Mouse (Mus musculus) spleen, embryonic (tissue): ENCODE measurements around the gene Keap1.
"Not testable (repeated sequence)": the region's sequence is repeated elsewhere in the genome, so short reads cannot be mapped to it uniquely, and the experiment has no call there.

ENCODE experiments used
- CTCF ChIA-PET: fragments of 350-600 bp; sonication (Branson Sonifier 250); formaldehyde crosslinking; loops from one replicate; lab custom pipeline; 2022; lab: Charles Lee

Keap1 gene

DNA sequence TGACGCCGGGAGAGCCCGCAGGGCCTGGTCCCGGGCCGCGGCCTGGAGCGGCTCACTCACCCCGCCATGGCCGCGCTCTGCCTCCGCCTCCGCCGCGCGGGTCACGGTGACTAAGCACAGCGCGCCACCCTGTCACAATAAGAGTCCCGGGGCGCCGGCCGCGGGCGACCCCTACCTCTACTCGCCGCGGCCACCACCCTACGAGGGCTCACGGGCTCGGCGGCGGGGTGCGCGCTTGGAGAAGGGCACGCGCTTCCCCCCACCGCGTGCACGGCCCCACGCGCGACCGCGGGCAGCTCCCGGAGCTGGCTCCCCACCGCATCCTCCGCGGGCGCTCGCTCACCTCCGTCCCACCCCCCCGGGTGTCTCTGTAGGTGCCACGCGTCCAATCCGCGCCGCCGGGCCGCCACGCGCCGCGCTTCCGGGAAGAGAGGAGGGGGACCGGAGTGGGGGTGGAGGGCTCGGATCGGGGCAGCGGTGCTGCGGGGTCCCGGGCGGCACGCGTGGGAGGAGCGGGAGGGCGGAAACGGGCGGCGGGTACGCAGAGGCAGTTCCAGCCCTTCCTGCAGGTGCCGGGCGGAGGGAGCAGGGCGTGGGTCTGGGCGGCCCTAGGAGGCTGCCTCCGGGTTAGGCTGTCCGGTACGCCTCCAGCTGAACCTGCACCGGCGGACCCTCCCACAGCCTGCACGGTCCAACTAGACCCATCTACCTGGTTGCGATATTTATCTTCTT lies at the start of gene Keap1:
TSS of gene Keap1 (minus strand) at position 629 of the 732 bp plus-strand sequence.
- CTCF ChIA-PET, result interaction anchor here (0.6 to 2.8 kb wide), 3 partner anchors 10 to 75 kb away, joined by 3 to 11 read pairs (median 8); partner anchors contain the start of gene Atg4d

DNA sequence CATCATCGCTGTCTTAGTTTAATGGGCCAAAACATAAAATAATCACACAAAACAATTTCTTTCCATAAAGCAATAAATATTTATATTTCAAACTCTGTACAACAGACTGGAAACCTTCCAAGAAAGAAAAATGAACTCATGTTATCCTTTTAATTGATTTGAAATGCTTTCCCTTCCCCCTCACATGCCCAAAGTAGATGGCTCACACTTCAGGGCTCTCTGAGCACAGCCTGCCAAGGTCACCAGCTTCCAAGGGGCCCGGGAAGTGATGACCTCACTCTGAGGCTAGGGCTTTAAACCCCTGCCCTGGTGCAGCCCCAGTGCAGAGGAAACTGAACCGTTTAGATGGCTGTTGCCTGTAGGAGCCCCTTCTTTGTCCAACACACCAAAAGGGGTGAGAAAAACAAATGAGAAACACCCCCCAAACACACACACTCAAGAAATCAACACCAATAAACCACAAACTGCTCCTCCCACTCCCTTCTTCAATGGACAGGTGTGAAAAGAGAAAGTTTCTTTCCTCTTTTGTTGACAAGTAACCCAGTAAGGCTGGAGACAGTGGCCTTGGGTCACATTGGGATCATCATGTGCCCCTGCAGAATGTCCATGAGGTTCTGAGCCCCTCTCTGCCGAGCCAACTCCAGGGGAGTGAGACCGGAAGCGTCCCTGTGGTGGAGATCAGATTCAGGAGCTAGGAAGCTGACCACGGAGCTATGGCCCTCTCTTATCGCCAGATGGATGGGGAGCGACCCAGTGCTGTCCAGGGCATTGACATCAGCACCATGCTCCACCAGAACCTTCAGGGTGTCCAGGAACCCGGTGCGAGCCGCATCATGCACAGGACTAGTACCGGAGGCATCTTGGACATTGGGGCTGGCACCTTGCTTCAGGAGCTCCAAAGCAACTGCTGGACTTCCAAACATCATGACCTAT lies 49.5 kb upstream of the Keap1 start:
- CTCF ChIA-PET, result interaction anchor here (0.6 kb wide), 2 partner anchors 24 to 68 kb away, joined by 3 to 8 read pairs; no protein-coding TSS in a partner anchor

GRCm38 (mm10) chr9:21287571-21288402 lies 48.6 kb upstream of the Keap1 start, which contains the start of gene Kri1:
Kri1 (minus strand) TSS chr9:21287969.
- CTCF ChIA-PET, result interaction anchor here (0.8 to 1.1 kb wide), 2 partner anchors 11 to 13 kb away, joined by 3 read pairs; no protein-coding TSS in a partner anchor

- CTCF ChIA-PET, result no interaction called here
Measured at GRCm38 (mm10) chr9:21286753-21287152, 47.6 kb upstream of the Keap1 start.

GRCm38 (mm10) chr9:21283994-21284393 lies 44.8 kb upstream of the Keap1 start:
- CTCF ChIA-PET, result interaction anchor here (0.6 kb wide), 2 partner anchors 26 to 185 kb away, joined by 3 to 4 read pairs; no protein-coding TSS in a partner anchor

DNA sequence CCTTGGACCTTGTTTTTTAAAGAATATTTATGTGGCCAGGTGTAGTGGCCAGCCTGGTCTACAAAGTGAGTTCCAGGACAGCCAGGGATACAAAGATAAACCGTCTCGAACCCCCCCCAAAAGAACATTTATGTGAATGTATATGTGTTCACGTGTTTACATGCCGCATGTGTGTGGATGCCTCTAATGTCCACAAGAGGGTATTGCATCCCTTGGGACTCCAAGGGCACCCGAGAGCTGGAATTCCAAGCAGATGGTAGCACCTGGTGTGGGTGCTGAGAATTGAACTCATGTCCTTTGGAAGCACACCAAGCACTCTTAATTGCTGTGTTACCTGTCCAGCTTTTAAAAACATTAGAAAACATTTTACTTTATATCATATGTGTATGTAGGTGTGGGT lies 44.4 kb upstream of the Keap1 start:
- CTCF ChIA-PET, result interaction anchor here (0.6 kb wide), 1 partner anchor 153 kb away, joined by 6 read pairs; no protein-coding TSS in a partner anchor

- CTCF ChIA-PET, result interaction anchor here (0.6 kb wide), 1 partner anchor 82 kb away, joined by 6 read pairs; no protein-coding TSS in a partner anchor
Measured at GRCm38 (mm10) chr9:21277776-21278175, 38.6 kb upstream of the Keap1 start.

DNA sequence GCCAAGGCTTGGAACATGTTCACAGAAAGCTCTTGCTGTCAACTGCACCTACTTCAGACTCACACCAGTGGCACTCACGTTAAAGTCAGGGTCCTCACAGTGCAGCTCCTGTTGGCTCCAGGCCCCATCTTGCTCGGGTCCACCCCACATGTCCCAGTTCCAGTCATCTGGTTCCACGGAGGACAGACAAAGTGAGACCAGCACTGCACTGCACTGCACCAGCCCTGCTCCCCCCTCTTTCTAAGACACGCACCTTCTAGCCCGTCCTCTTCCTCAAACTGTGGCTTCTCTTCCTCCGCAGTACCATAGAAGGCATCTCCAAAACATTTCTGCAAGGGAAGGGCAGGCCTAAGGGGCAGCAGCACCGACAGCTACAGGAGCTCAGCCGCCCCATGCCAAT lies 37.1 kb upstream of the Keap1 start:
- CTCF ChIA-PET, result interaction anchor here (0.8 kb wide), 1 partner anchor 11 kb away, joined by 3 read pairs; the partner anchor contains the start of gene Kri1

GRCm38 (mm10) chr9:21275727-21276126 lies 36.6 kb upstream of the Keap1 start:
- CTCF ChIA-PET, result no interaction called here

GRCm38 (mm10) chr9:21275013-21275710 lies 36.0 kb upstream of the Keap1 start:
- CTCF ChIA-PET, result interaction anchor here (0.7 kb wide), 1 partner anchor 12 kb away, joined by 3 read pairs; the partner anchor contains the start of gene Kri1

DNA sequence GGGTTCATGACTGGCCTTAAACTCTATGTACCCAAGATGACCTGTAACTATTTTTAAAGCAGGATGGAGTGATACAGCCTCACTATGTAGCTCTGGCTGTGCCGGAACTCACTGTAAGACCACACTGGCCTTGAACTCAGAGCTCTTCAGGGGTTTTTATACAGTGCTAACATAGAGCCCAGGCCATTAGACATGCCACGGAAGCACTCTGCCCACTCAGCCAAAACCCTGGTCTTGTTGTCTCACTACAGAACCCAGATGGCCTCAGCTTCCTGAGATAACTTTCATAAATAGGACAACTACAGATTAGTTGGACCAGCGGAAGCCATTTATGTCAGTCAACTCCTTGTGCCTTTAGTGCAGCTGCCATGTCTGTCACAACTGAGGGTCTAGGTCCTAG lies 35.2 kb upstream of the Keap1 start:
- CTCF ChIA-PET, result interaction anchor here (0.7 kb wide), 1 partner anchor 13 kb away, joined by 3 read pairs; the partner anchor contains the start of gene Kri1

GRCm38 (mm10) chr9:21273520-21274228 lies 34.5 kb upstream of the Keap1 start:
- CTCF ChIA-PET, result interaction anchor here (0.7 kb wide), 1 partner anchor 8 kb away, joined by 4 read pairs; no protein-coding TSS in a partner anchor

DNA sequence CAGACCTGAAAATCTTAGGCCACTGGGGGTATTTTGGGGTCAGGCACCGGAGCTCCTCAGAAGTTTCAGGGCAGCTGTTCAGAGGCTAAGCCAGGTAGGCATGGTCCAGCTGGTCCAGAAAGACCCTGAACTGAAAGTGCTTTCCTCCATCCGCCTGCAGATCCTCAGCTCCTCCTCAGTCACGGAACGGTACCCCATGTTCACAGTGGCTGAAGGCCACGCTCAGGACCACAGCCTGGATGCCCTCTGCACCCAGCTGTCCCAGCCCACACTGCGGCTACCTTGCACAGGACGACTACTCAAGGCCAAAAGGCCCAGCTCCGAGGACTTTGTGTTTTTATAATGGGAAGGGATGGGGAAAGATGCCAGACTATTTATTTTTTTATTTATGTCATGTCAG lies 33.9 kb upstream of the Keap1 start:
- CTCF ChIA-PET, result interaction anchor here (0.7 kb wide), 1 partner anchor 9 kb away, joined by 4 read pairs; no protein-coding TSS in a partner anchor

- CTCF ChIA-PET, result no interaction called here
Measured at GRCm38 (mm10) chr9:21272391-21272790, 33.2 kb upstream of the Keap1 start.

DNA sequence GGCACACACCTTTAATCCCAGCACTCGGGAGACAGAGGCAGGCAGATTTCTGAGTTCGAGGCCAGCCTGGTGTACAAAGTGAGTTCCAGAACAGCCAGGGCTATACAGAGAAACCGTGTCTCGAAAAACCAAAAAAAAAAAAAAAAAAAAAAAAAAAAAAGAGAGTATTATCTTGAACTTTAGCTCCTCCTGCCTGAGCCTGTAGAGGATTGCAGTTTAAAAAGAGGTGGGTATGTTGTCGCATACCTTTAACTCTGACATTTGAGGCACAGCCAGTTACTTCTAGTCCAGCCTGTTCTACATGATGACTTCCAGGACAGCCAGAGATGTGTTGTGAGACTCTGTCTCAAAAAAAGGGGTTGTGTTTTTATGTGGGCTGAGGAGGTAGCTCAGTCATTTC lies 30.4 kb upstream of the Keap1 start:
- CTCF ChIA-PET, result not testable (repeated sequence)

DNA sequence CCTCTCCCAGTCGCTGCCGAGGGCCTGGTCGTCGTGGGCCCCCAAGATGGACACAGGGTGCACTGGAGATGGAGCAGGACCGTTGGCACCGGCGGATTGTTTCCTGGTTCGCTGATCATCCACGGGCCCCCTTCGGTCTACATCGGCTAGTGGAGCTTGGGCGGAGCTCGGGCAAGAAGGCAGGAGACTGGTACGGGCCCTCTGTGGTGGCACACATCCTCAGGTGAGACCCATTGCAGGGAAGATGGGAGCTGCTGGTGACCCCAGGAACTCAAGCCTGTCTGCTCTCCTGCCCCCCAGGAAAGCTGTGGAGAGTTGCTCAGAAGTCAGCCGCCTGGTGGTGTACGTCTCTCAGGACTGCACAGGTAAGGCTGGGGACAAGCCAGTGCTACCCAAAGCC lies 29.1 kb upstream of the Keap1 start:
- CTCF ChIA-PET, result no interaction called here

GRCm38 (mm10) chr9:21266889-21267288 lies 27.7 kb upstream of the Keap1 start:
- CTCF ChIA-PET, result interaction anchor here (0.6 kb wide), 1 partner anchor 49 kb away, joined by 3 read pairs; no protein-coding TSS in a partner anchor

DNA sequence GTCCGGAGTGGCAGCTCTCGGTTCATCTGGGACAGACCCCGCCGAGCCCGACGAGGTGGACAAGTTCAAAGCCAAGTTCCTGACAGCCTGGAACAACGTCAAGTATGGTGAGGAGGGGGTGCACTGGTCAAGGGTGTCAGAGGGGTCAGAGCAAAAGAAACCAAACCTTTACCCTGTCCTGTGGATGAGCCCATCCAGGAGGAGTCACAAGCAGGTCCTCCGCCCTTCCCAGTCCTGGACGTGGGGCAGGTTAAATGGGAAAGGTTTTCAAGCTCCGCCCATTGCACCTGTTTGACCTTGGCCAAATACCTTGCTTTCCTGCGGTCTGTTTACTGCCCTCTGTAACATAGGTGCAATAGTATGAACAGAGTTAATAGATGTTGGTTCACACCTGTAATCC lies 26.4 kb upstream of the Keap1 start:
- CTCF ChIA-PET, result interaction anchor here (2.1 kb wide), 1 partner anchor 25 kb away, joined by 8 read pairs; the partner anchor contains the start of gene Keap1

- CTCF ChIA-PET, result interaction anchor here (0.6 to 2.1 kb wide), 3 partner anchors 24 to 857 kb away, joined by 3 to 8 read pairs (median 3); partner anchors contain the start of gene Keap1
Measured at GRCm38 (mm10) chr9:21265000-21265561, 25.9 kb upstream of the Keap1 start, which contains the start of gene Atg4d. Atg4d (plus strand) TSS chr9:21265293.
